Mouse (Mus musculus) thymus, adult 2 months (tissue): ENCODE measurements around the gene Tyr. TPM values are rescaled to one million over a fixed set of nuclear protein-coding genes. Genes with fewer than 3 reads are reported as not detected.

Experiments used
- DNase-seq: peaks from one replicate; pipeline ENCODE4 v3.0.0; 2021
- H3K27ac ChIP-seq: fragments of 200-500 bp; 2 replicates; pipeline ENCODE4 v1.5.1; 2012; ENCODE audit warnings: low read length, control low read depth; ENCODE audit not compliant: control insufficient read depth, insufficient read depth
- H3K27me3 ChIP-seq: fragments of 200-500 bp; 2 replicates; pipeline ENCODE4 v1.6.1; 2012; ENCODE audit warnings: mild to moderate bottlenecking, low read length, moderate library complexity, mixed read lengths; ENCODE audit not compliant: control insufficient read depth, insufficient read depth
- H3K36me3 ChIP-seq: fragments of 200-500 bp; 2 replicates; pipeline ENCODE4 v1.6.1; 2012; ENCODE audit warnings: mild to moderate bottlenecking, low read length, moderate library complexity; ENCODE audit not compliant: control insufficient read depth, insufficient read depth
- H3K4me1 ChIP-seq: fragments of 200-500 bp; replicated peaks from 2 replicates; pipeline ENCODE4 v1.6.1; 2012; ENCODE audit warnings: low read length; ENCODE audit not compliant: control insufficient read depth, insufficient read depth
- H3K4me3 ChIP-seq: fragments of 200-500 bp; 2 replicates; pipeline ENCODE4 v1.5.1; 2012; ENCODE audit warnings: mild to moderate bottlenecking, low read length, control low read depth, moderate library complexity; ENCODE audit not compliant: control insufficient read depth, insufficient read depth
- CTCF ChIP-seq: fragments of 200-500 bp; IDR thresholded peaks from 2 replicates; pipeline ENCODE4 v1.5.1; 2012; ENCODE audit warnings: mild to moderate bottlenecking, control low read depth, low read length, moderate library complexity, borderline replicate concordance; ENCODE audit not compliant: control insufficient read depth, poor library complexity, insufficient read depth; ENCODE audit errors: extremely low read depth
- POLR2A ChIP-seq: fragments of 200-500 bp; IDR thresholded peaks from 2 replicates; pipeline ENCODE4 v1.6.1; 2012; ENCODE audit warnings: mild to moderate bottlenecking, low read length, control low read depth, moderate library complexity; ENCODE audit not compliant: control insufficient read depth, poor library complexity, insufficient read depth; ENCODE audit errors: extremely low read depth
- WGBS: fragments of 180-500 bp; shearing (Covaris S2); methylation state at CpG from one replicate; pipeline ENCODE4 v1.1.7; 2018; 5-methylcytosine and 5-hydroxymethylcytosine counted together
- polyA plus RNA-seq: library from polyadenylated mRNA; depleted of rRNA; stranded (reverse); fragments of >200 nt; gene quantifications from 2 replicates; pipeline ENCODE4 v1.2.3, GENCODE M21; 2012; rRNA removed

Gene Tyr
- polyA plus RNA-seq, 1 experiment, result 0.04 TPM

DNA sequence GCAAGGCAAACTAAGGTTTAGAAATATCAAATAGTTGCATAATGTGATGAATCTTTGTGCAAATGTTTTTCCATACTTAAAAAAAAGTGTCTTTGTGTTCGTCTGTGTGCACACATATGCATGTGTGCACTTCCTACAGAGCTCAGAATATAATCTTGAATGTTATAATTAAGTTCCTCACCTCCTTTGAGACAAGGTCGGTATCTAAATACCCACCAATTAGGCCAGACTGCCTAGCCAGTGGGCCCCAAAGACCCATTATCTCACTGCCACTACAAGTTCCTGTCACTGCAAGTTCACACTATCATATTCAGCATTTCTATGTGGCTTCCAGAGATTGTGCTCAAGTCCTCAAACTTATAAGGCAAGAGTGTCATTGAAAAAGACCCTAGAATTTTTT, 118.4 kb downstream of the Tyr start:
- Histone ChIP-seq H3K4me1 (no peaks in the 10 kb centered on the region), H3K4me3 (no peak overlapping the region), H3K27ac (no peak overlapping the region), H3K27me3 (no peaks in the 10 kb centered on the region), H3K36me3 (no peaks in the 10 kb centered on the region)
- WGBS, result 68% methylated on average over 2 of the region's 2 CpGs
- TF ChIP-seq POLR2A, result no peak
- TF ChIP-seq CTCF, result no peak
- no peak for DNase-seq

Other genes with a start within 250 kb of the Tyr start
- gene Nox4, start 247.4 kb downstream of the Tyr start, polyA plus RNA-seq, result 0.32 and 0.36 TPM in 2 replicates
- not detected in 2 replicates for gene Grm5, start 90.7 kb upstream of the Tyr start, polyA plus RNA-seq